Mouse (Mus musculus) cerebellum, adult 2 months (tissue): ENCODE measurements around the gene Nyap1.

Experiments used
- CTCF ChIP-seq: fragments of 200-500 bp; IDR thresholded peaks from 2 replicates; pipeline ENCODE4 v1.5.1; 2011; ENCODE audit warnings: low read depth, mild to moderate bottlenecking, control low read depth, low read length, moderate library complexity, borderline replicate concordance; ENCODE audit not compliant: insufficient read depth
- POLR2A ChIP-seq: fragments of 200-500 bp; IDR thresholded peaks from 2 replicates; pipeline ENCODE4 v1.6.1; 2011; ENCODE audit warnings: low read length, control low read depth, borderline replicate concordance; ENCODE audit not compliant: insufficient read depth

- TF ChIP-seq POLR2A, result no peak
- TF ChIP-seq CTCF, result no peak
These were observed 17.6 kb upstream of the Nyap1 start for GRCm38 (mm10) chr5:137758921-137759534.
